Mouse (Mus musculus) heart, postnatal 4 days (tissue): ENCODE data around the gene Tmem26. TPM values are rescaled to one million over a fixed set of nuclear protein-coding genes. Genes with fewer than 3 reads are reported as not detected.
"Not testable (repeated sequence)": the region's sequence is repeated elsewhere in the genome, so short reads cannot be mapped to it uniquely, and the experiment has no call there.

ENCODE experiments used
- DNase-seq: peaks from one replicate; pipeline ENCODE4 v3.0.0; 2021
- total RNA-seq, 2 experiments: library from RNA; stranded (reverse); gene quantifications; 2 replicates each; pipeline ENCODE4 v1.2.3; 2021

Tmem26 gene
- total RNA-seq: 1 to 10 TPM; 2.1 to 2.2 TPM

DNA sequence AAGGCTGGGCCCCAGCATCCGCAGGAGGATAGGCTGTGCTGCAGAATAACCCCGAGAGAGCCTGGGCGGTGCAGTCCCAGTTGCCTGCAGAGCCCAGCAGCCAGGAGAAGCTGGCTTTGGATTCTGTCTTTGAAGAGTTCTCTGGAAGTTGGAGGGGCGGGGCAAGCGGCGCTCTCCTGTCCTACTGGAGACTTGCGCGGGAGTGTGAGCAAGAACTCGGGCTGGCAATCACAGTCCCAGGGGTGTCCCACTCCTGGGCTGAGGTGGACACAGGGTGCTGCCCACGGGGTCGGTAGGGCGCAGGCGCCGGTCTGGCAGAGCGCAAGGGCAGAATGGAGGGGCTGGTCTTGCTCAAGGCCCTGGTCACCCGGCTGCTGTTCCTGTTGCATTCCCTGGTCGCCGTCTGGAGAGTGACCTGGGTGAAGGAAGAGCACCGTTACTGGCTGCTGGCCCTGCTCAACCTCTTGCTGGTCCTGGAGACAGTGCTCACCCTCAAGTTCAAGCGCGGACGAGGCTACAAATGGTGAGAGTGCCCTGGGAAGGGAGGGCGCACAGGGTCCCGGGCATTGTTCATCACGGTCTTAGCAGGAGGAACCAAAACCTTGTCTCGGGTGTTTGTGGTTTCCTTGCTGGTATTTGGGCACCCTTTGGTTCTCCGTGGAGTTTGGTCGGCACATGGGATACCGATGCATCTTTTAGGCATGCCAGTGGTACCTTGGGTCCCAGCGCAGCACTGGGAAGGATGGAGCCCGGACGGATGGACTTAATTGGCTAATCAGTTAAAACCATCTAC is at the start of gene Tmem26:
Tmem26 (plus strand) TSS at position 79 of the 793 bp plus-strand sequence.
- DNase-seq: peak; percentile 32

DNA sequence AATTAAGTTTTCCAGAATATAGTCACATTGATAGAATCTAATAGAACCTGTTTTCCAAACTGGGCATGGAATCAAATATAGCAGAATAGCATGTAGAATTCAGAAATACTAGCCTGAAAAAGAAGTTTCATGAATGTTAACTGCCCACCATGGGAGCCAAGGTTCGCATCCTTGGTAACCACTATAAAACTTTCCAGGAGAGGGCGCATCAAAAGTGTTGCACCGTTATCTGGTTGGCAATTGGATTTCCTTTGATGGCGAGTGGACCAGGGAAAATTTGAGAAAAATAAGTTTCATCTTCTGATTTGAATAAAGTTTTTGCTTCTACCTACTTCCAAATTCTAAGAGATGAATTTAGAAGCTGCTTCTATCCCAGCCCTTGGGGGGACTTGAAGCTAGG is 44.8 kb upstream of the Tmem26 start:
- DNase-seq: no peak

DNA sequence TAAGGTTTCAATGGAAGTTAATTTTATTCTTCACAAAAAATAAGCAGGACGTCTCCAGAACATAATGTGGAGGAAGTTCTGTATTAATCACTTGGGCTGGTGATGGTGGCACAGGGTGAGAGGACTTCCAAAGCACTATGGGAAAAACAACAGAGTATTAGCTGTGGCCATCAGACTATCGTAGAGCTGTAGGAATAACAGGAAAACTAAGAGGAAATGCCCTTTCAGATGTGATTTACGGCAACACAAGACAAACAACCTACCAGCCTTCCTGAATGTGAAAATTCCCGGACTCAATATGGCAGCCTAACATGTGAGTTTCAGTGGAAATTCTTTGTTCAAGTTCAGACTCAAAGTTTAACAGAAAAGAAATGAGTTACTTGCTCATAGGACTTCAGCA is 42.2 kb upstream of the Tmem26 start:
- no peak for DNase-seq

DNA sequence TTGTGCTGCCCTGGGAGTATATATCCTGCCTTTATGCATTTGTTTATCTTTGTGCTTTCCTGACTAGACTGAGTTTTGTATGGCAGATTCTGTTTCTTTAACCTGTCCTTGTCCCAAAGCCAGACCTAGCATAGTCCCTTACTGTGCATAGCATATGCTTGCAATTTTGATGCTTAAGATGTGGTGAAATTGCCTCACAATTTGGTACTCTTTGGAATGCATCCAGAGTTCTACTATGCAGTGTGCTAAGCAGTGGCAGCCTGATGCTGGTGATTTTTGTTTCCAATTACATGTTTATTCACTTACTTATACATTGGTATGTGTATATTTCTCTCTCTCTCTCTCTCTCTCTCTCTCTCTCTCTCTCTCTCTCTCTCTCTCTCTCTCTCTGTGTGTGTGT is 37.9 kb upstream of the Tmem26 start:
- no peak for DNase-seq

DNA sequence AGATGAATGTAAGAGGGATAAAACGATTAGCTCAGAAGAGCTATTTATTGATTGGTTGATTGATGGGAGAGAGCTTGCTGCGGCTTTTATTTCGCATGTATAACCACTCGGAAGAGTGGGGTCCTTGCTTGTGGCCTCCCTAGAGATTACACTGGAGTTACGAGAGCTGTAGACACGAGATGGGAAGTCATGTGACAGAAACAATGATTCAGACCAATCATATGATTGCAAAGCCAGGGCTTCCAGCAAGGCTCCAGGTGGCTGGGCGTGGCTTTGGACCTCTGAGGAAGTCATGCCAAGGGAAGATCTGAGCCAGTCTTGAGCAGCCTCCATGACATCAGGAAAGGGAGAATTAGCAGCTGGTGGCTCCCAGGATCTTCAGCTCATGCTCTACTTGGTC is 32.3 kb upstream of the Tmem26 start:
- no peak for DNase-seq

DNA sequence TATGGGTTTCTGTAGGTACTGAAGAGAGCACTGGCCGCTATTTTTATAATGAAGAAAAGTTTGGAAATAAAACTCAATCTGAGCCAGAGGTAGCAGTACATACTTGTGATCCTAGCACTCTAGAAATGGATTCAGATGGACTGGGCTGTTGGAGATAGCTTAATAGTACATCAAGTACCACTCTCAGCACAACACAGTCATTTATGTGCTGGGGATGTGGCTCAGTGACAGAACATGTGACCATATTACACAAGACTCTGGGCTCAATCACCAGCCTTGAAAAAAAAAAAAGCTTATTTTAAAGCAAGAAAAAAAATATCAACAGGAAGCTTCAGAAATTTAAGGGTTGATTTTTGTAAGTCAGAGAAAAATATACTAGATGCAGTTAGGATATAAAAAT is 31.0 kb upstream of the Tmem26 start:
- no peak for DNase-seq

DNA sequence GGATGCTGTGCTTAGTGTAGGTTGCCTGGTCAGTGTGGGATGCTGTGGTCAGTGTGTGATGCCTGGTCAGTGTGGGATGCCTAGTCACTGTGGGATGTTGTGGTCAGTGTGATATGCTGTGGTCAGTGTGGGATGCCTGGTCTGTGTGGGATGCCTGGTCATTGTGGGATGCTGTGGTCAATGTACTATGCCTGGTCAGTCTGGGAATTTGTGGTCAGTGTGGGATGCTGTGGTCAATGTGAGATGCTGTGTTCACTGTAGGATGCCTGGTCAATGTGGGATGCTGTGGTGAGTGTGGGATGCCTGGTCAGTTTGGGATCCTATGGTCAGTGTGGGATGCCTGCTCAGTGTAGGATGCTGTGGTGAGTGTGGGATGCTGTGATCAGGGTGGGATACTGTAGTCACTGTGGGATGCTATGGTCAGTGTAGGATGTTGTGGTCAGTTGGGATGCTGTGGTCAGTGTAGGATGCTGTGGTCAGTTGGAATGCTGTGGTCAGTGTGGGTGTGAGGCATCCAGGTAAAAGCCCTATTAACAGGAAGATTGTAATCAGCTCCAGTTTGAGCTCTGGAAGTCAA is 27.6 kb upstream of the Tmem26 start:
- no peak for DNase-seq

DNA sequence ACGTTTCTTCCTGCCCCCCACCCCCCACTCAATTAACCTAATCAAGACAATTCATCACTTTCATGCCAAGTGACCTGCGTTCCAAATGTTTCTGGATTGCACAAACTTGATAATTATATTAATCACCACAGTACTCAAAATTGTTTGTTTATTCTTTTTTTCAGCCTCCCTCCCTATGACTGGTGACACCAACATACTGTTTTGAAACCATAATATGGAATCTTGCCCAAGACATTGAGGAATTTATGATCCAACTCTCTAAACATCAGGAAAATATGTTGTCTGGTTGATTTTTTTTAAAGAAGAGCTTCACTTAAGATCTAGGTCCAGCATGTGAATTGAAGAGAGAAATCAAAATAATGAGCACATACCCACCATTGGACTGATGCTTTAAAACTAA is 19.2 kb upstream of the Tmem26 start:
- DNase-seq: no peak

DNA sequence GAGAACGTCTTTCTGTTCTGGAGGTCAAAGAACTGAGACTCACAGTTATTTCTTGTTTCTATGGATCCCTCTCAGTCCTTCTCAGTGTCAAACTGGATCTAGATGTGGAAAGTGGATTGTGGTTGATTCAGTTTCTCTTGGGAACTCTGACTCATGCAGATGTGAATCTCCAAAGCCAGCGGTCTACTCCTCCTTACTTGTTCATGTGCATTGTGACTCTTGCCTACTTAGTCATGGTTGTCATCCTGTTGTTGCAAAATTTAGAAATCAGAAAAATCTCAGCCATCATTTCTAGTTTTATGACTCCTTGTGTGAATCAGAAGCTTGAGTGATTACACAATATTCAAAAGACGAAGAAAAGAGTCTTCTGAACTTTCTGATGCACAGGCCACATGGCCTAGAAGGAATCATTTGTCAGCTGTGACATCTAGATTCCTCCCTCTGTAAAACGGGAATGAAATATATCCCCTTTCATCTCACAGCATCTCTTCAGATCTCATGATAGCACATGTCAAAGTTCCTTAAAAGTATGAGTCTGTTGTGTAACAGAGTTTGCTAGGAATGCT is 17.9 kb upstream of the Tmem26 start:
- no peak for DNase-seq

DNA sequence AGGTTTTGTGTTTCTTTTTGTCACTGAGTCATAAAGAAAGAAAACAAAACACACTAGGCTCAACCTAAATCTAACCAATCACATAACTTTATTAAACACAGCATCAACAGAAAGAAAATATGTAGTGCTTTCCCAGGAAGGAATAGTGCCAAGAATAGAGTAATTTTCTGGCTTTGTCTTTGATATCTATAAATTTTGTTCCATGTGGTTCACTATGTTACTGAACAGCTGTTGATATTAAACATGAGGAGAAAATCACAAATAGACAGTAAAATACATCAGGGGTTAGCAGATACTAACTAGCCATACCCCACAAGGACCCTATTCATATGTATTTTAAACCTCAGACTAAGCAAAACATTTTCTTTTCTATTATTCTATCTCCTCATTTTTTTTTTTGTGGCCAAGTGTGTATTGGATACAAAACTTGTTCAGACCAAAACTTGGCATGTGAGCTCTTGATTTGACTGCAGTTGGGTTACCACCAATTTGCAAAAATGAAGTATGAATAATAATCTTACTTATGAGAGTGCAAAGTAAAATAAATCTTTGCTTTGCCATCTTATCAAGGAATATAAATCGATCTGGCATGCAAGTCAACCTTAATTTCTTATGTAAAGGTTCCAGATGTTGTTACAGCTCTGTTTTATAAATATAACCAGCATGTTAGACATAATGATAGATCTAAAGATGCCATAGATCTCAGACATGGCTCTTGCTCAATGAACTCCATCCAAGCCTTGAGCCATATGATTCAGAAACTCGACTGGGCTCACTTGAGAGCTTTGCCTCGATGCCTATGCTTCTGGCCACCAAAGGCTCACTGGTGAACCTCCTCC is 16.2 kb upstream of the Tmem26 start:
- DNase-seq: no peak

DNA sequence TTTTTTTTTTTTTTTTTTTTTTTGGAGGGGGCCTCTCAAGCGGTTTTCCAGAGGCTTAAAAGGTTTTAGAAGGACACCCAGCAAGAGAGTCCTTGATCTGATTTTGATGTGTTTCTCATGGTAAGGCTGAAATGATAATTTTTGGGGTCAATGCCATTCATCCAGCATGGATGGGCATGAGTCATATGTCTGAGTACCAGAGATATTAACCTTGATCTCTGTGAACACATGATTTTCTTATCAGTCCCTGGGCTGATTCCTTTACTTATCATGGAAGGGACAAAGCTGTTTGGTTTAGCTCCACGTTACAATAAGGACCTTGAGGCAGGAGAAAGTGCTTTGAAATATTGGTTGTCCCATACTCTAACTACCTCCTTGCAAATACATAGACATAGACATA is 10.5 kb upstream of the Tmem26 start:
- DNase-seq: no peak

DNA sequence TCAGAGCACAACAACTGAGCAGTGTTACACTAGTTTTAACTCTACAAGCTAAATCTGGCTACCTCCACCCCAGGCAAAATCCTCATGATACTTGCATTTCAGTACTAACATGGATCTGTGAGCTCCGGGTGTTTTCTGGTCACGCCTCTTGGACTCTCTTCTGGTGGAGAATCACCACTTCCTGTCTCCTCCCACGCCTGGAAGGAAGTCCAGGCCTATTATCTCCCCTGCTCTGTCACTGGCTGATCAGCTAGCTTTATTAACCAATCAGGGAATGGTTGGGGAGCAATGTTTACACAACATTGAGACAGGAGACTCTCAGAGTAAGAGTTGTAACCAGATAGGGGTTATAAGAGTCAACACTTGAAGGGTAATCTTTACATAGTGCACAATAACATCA is 9.1 kb upstream of the Tmem26 start:
- DNase-seq: no peak

DNA sequence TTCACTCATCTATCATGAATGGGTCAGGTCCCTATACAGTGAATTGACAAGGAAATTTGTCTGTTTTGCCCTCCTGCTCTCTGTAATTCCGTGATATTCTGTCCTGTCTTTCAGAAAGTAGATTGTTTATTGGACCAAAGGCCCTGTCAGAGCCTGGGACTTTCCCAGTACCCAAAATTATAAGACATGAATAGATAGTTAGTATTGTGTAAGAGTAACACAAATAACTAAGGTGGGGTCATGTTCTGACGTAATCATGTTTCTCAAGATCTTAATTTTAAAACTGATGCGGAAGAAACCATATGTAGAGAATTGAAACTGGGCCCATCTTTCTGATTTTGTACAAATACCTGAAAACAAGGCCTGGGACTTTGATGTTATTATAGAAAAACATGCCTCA is 8.1 kb upstream of the Tmem26 start:
- DNase-seq: no peak

DNA sequence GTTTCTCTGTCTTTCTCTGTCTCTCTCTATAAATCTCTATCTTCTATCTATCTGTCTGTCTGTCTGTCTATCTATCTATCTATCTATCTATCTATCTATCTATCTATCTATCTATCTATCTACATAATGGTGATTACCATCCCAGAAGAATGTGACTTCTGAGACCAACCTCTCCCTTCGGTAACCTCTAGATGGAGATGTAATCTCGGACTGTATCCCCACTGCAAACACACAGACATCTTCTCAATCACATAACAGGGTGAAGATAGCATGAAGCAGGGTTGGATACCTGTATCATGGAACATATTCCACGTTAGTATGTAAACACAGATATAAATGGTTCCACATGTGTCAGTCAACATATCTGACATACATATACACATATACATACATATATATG is 5.1 kb upstream of the Tmem26 start:
- DNase-seq: no peak

DNA sequence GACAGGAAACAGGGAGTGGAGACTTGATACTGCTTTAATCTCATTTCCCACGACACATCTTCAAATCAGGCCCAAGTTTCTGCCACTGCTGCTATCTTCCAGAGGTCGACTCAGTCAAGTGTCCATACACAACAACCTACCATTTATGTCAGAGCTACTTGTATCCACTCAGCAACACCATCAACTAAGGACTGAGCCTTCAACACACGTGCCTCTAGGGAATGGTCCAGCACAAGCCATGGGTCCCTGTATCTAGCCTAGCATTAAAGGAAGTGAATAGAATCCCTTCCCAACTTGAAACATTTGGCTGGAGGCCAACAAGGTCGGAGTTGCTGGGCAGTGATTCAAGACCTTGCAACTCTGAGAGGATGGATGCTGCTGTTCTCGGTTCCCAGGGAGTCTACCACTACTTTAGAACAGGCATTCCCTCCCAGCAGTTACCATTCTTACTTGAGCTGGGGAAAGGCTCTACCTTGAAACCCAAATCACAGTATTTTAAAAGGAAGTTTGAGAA is 2.5 kb upstream of the Tmem26 start:
- peak; percentile 54 for DNase-seq

DNA sequence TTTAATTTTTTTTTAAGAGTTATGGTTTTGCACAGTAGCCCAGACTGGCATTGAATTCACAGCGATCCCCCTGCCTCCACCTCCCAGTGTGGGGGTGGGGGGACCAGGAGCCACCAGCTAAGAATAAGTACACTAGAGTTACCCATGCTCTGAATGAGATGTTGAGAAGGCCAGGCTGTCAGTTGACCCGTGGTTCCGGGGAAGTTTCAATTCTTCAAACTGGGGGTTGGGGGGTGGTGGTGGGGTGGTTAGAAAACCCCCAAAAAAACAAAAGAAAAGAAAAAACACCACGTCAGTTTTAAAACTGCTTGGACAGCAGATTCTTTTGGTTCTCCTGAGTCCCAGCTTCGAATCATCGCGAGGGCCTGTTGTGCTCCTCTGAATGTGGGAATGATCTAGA is 431 bp upstream of the Tmem26 start:
- DNase-seq: no peak

DNA sequence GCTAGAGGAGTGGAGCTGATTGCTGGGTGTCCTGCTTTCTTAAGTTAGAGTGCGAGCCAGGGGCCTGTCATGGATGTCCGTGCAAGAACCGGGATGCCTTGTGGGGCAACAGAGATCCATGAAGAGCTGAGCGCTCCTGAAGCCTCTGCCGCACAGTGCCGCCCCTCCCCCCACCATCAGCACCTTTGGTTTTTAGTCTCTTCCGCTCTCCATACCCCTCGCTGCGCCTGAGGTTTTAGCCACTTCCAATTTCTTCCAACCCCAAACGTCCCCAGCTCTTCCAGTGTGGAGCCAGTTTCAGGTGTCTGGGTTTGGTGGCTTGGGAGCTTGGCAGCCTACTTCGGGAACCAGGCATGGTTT is 895 bp downstream of the Tmem26 start:
- peak; percentile 16 for DNase-seq

DNA sequence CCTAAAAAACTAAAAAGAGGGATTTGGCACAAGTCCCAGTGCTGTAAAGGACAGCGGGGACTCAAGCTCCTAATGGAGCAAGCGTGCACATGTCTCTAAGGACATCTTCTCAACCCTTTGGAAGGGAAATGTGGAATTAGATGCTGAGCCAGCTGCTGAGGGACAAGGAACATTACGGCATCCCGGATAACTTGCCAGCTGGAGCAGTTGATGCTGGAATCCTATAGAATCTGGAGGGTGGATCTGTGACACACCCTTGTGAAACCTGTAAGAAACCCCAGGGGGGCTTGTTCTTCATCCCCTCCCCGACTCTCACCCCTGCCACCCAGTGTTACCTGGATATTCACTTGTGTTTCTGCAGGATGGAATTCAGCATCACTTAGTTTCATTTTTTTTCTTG is 4.0 kb downstream of the Tmem26 start:
- DNase-seq: peak; percentile 22

DNA sequence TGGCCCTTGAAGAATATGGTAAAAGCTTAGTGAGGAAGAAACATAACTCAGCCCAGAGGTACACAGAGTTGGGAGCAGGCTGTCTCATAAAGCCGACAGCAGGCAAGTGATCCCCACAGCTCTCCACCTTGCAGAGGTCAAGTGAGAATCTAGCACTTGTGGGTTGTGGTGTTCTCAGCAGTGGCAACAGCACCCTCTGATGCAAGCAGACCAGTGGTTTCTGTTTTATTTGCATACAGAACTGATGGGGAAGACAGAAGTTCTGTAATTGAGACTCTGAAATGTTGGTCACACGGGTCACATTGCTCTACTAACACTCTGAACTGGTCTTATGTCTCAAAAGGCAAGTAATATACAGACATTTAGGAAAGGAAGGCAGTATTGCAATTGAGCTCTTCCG is 12.2 kb downstream of the Tmem26 start:
- no peak for DNase-seq

DNA sequence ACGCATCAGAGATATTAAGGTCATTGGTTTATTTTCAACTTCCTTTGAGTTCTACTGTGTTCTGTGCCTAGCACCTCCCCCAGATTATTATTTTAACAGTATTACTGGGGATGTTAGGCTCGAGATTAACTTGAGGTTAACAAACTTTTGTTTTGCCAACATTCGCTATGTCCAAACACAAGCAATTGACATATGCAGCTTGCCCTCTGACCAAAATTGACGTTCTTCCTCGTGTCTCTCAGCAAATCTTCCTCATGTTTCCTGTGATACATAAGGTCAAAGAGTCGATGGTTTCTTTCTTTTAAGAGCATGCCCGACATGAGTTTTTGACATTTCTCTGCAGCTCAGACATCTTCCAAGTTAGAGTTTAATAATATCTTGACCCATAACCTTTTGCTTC is 13.9 kb downstream of the Tmem26 start:
- no peak for DNase-seq

DNA sequence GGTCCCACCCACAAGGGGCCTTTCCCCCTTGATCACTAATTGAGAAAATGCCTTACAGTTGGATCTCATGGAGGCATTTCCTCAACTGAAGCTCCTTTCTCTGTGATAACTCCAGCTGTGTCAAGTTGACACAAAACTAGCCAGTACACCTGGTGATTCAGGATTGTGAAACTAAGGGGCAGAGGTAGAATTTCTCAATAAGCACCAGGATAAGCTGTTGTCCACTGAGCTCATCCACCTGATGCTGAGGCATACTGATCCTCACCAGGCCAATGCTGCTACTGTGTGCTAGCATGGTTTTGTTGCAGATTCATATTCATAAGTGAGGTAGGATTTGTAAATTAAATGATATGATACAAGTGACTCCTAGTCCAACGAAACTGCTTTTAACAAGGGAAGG is 15.5 kb downstream of the Tmem26 start:
- not testable (repeated sequence) for DNase-seq

DNA sequence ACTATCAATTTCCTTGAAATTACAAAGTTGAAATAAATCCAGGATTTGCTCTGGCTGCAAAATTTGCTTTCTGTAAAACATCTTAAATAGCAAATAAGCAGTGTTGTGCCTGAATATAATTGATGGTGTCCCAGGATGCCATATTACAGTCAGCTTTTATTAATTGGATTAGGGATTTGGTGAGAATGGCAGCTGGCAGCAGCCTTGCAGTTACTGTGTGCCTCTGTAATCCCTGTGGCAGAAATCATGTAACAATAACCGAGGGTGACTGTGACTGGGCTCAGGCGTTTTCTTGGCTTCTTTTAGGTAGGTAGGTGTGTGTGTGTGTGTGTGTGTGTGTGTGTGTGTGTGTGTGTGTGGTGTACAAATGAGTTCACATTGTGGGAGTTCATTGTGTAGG is 16.8 kb downstream of the Tmem26 start:
- no peak for DNase-seq

DNA sequence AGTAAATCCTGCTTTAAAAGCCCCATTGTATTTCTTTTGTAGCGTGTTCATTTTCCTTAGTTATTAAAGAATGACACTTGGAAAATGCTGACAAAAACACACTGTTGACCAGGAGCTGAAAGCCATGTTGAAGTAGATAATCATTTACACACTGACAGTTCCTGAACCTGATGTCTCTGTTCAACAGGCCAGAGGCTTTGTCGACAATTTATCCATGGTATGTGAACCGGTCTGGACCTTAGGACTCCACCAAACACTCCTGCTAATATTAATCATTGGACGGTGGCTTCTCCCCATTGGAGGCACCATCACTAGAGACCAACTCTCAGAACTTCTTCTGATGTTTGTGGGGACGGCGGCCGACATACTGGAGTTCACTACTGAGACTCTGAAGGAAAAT is 27.5 kb downstream of the Tmem26 start:
- DNase-seq: no peak
